Mouse (Mus musculus): ENCODE results near the gene Gm6096.

The Gm6096 gene

GRCm38 (mm10) chr7:34234610-34235561, 16.0 kb upstream of the Gm6096 start:
- no peak for DNase-seq (ENCODE audit: low read depth, low spot score)

DNA sequence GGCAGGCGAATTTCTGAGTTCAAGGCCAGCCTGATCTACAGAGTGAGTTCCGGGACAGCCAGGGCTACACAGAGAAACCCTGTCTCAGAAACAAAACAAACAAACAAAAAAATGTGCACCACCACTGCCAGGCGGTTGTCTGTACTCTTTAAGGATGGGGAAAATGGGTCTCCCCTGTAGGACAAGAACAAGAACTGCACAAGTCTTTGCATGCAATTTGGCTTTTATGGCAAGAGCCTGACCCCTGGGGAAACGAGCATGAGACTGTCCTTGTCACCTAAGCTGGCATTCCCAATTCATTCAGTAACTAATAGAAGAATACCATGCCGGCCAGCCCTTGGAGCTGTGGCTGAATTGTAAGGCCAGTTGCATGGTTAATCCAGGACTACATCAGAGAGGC, 15.2 kb upstream of the Gm6096 start:
- peak; percentile 40 for DNase-seq (ENCODE audit: low read depth, low spot score)

- no peak for DNase-seq (ENCODE audit: low read depth, low spot score)
Measured at GRCm38 (mm10) chr7:34238086-34238485, 12.8 kb upstream of the Gm6096 start.

DNA sequence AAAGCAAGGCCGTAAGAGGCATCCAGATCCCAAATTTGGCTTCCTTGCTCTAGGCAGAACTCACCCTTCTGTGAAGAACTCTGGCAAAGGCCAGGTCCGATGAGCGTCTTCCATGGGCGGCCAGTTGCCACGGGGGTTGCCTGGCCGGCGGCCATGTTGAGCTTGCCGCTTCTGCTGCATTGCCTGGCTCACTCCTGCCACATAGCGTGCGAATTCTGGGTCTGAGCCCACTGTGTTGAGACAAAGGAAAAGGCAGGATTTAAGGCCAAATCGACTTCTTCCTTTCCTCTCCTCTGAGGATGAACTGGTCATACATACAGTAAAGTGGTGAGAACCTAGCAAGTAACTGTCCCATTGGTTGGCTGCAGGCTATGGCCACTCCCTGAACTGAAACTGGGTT, 8.7 kb upstream of the Gm6096 start:
- DNase-seq (ENCODE audit: low read depth, low spot score) = peak; percentile 60

GRCm38 (mm10) chr7:34246870-34247499, 3.9 kb upstream of the Gm6096 start:
- no peak for DNase-seq (ENCODE audit: low read depth, low spot score)

- DNase-seq (ENCODE audit: low read depth, low spot score) = no peak
Measured at GRCm38 (mm10) chr7:34252030-34252429, 1.2 kb downstream of the Gm6096 start.

GRCm38 (mm10) chr7:34255137-34255536, 4.3 kb downstream of the Gm6096 start:
- DNase-seq (ENCODE audit: low read depth, low spot score) = no peak

- DNase-seq (ENCODE audit: low read depth, low spot score) = no peak
Measured at GRCm38 (mm10) chr7:34255916-34256315, 5.1 kb downstream of the Gm6096 start.

GRCm38 (mm10) chr7:34257279-34257678, 6.4 kb downstream of the Gm6096 start:
- DNase-seq (ENCODE audit: low read depth, low spot score) = no peak

DNA sequence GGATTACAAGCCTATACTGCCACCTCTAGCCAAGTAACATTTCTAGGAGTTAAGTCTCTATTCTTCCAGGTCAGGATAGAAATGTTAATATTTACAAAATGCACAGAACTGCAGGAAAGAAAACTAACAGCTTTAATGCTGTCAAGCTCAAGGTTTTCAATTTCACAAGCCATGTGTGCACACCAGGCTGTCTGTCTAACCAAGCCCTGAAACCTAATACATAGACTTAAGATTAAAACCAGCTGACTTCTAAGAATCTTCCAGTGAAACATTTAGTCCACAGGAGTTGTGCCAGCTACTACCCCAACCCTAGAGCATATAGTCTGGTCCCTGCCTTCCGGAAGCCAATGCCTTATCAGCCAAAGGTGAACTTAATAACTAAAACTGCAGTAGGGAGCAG, 7.6 kb downstream of the Gm6096 start:
- no peak for DNase-seq (ENCODE audit: low read depth, low spot score)

DNA sequence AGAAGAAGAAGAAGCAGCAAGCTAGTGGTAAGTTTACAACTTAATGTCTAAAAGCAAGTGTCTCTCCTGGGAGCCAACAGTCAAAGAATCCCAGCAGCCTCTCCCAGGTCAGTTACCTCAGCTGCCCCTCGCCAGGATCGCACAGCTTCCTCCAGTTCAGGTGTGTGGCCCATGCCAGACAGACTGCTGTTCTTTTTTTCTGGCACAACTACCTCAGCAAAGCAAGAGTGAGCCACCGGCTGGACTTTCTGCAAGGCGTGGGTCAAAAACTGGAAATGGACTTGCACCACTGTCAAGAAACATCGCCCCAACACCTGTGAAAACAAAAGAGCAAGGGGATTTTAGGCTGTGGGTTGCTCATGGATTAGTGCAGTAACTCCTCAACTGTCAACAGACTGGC, 12.6 kb downstream of the Gm6096 start:
- no peak for DNase-seq (ENCODE audit: low read depth, low spot score)

DNA sequence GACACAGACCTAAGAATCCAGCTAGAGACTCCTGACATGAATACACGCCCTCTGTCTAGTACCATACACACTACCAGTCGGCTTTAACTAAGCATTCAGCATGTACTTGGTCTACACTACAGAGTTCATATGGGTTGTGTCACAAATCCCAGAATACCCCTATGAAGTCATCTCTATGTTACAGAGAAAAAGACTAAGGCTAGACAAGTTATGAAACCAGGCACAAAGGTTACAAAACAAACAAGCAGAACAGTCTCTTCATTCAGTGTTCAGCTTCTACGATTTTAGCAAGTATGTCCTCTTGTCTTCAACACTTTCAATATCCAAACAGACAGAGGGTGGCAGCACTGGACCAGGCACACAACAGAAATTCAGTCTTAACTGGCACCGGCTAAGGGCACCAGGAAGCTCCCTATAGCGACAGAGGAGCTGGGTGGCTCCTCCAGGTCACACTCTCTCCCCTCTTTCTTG, 15.1 kb downstream of the Gm6096 start:
- peak; percentile 40 for DNase-seq (ENCODE audit: low read depth, low spot score)

GRCm38 (mm10) chr7:34266421-34266820, 15.6 kb downstream of the Gm6096 start:
- DNase-seq (ENCODE audit: low read depth, low spot score) = no peak

GRCm38 (mm10) chr7:34268463-34268862, 17.6 kb downstream of the Gm6096 start:
- DNase-seq (ENCODE audit: low read depth, low spot score) = no peak

GRCm38 (mm10) chr7:34272465-34272864, 21.6 kb downstream of the Gm6096 start:
- peak; percentile 15 for DNase-seq (ENCODE audit: low read depth, low spot score)

GRCm38 (mm10) chr7:34276066-34276465, 25.2 kb downstream of the Gm6096 start:
- no peak for DNase-seq (ENCODE audit: low read depth, low spot score)

GRCm38 (mm10) chr7:34277656-34278055, 26.8 kb downstream of the Gm6096 start:
- DNase-seq (ENCODE audit: low read depth, low spot score) = no peak

DNA sequence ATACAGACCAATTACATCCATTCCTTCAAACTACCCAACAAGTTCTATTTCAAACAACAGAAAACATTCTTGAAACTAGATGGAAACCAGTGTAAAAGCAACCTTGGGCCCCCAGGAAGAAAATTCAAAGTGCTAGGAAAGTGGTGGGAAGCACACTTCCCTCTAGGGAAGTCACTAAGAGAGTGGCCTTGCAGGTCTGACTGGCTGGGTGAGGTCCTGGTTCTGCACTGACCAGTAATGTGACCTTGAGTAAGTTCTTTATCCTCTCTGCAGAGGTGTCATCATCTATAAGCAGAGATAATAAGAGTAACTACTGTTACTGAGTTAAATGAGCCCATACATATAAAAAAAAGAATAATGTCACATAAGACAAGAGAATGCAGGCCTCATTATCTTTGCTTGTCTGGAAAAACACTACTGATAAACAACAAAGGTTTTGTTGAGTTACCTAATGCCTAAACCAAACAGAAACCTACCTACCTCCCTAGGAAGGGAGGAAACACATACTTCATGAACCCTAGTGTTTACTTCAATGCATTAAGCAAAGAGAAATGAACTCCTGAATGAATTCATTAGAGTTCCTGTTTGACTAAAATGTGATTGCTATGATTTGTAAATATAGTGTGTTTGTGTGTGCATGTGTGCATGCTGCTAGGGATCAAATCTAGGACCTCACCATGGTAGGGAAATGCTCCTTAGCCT, 39.8 kb downstream of the Gm6096 start:
- no peak for DNase-seq (ENCODE audit: low read depth, low spot score)

DNA sequence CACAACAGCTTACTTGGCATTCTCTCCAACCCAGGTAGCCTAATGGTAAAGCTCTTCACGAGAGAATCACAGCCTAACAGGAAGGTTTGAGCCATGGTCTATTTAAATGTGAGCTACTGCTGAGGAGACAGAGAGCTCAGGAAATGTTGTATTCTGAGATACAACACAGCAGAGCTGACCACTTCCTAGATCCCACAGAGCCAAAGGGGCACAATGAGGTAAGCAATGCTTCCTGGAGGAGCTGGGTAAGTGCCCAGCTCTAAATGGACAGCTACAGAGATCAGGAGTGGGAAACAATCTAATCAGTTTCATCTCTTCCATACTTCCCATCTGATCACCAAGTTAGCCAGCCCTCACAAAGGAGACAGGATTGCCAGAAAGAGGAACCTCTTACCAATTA, 40.4 kb downstream of the Gm6096 start:
- no peak for DNase-seq (ENCODE audit: low read depth, low spot score)

- DNase-seq (ENCODE audit: low read depth, low spot score) = no peak
Measured at GRCm38 (mm10) chr7:34292633-34293032, 41.8 kb downstream of the Gm6096 start.

DNA sequence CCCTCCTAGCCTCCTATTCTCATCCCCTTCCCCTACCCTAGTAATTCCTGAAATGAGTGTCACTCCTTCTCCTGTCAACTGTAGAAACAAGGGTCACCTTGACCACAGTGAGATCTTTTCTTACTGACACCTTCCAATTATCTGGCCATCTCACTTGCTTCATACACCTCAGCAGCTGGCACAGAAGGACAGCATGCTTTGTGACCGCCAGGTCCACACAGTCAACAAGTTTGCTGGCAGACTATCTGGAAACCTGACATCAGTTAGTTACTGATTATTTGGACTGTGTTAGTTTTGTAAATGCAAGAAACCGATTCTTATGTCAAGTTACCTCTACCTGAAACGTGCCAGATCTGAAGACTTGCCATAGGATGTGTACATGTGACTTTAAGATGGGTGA, 45.3 kb downstream of the Gm6096 start:
- DNase-seq (ENCODE audit: low read depth, low spot score) = no peak

GRCm38 (mm10) chr7:34298818-34299217, 48.0 kb downstream of the Gm6096 start:
- DNase-seq (ENCODE audit: low read depth, low spot score) = no peak

Measured in ES-CJ7 (cell line).